Mouse (Mus musculus) megakaryocyte, embryonic 14.5 days (primary cell): Measurements from ENCODE around the gene Ache.

Source experiments
- FLI1 ChIP-seq: IDR thresholded peaks from 2 replicates; pipeline ENCODE4 v1.6.1; 2012; ENCODE audit warnings: low read length, inconsistent platforms, mixed read lengths
- GATA1 ChIP-seq: IDR thresholded peaks from 3 replicates; pipeline ENCODE4 v1.6.1; 2012; ENCODE audit warnings: mixed read lengths, low read length, inconsistent platforms, borderline replicate concordance

- TF ChIP-seq GATA1, result no peak
- TF ChIP-seq FLI1, result no peak
Observed at GRCm38 (mm10) chr5:137337190-137337589, 49.9 kb downstream of the Ache start.
